Mouse (Mus musculus) limb, embryonic 15.5 days (tissue): ENCODE measurements around the gene Sike1. TPM values are rescaled to one million over a fixed set of nuclear protein-coding genes. Genes with fewer than 3 reads are reported as not detected.
A peak's percentile ranks its signal among the peaks of the same experiment; 100 is the strongest.

ENCODE experiments used
- ATAC-seq: fragments of 200-750 bp; cut with Nextera tagmentation; 2 replicates; pipeline ENCODE4 v1.8.0; 2017; ENCODE audit warnings: low read depth, moderate TSS enrichment; ENCODE audit not compliant: insufficient number of reproducible peaks, low FRiP score, low TSS enrichment
- H3K27ac ChIP-seq: fragments of 300-500 bp; sonication (generic); 2 replicates; pipeline ENCODE4 v1.5.1; 2015; ENCODE audit warnings: moderate library complexity, mild to moderate bottlenecking, inconsistent platforms
- H3K27me3 ChIP-seq: fragments of 300-500 bp; sonication (generic); 2 replicates; pipeline ENCODE4 v1.6.1; 2015; ENCODE audit warnings: inconsistent platforms
- H3K36me3 ChIP-seq: fragments of 300-500 bp; sonication (generic); 2 replicates; pipeline ENCODE4 v1.6.1; 2015; ENCODE audit warnings: inconsistent platforms
- H3K4me1 ChIP-seq: fragments of 300-500 bp; sonication (generic); 2 replicates; pipeline ENCODE4 v1.6.1; 2015; ENCODE audit warnings: inconsistent platforms
- H3K4me2 ChIP-seq: fragments of 300-500 bp; sonication (generic); 2 replicates; pipeline ENCODE4 v1.6.1; 2015; ENCODE audit warnings: mild to moderate bottlenecking, inconsistent platforms
- H3K4me3 ChIP-seq: fragments of 300-500 bp; sonication (generic); 2 replicates; pipeline ENCODE4 v1.5.1; 2015; ENCODE audit warnings: mild to moderate bottlenecking, inconsistent platforms
- H3K9ac ChIP-seq: fragments of 300-500 bp; sonication (generic); 2 replicates; pipeline ENCODE4 v1.6.1; 2015; ENCODE audit warnings: inconsistent platforms
- H3K9me3 ChIP-seq: fragments of 300-500 bp; sonication (generic); 2 replicates; pipeline ENCODE4 v1.6.1; 2016; ENCODE audit warnings: inconsistent platforms
- WGBS: fragments of 180-500 bp; shearing (Covaris S2); methylation state at CpG from one replicate; pipeline ENCODE4 v1.1.7; 2015; 5-methylcytosine and 5-hydroxymethylcytosine counted together
- polyA plus RNA-seq: library from polyadenylated mRNA; unstranded; fragments of >200 nt; fragmentation: Nextera tagmentation; extraction: Ambion mirVana; gene quantifications from 2 replicates; pipeline ENCODE4 v1.2.1, GENCODE M21; 2015

Sike1 gene
- polyA plus RNA-seq, 1 experiment from 2014 or later: 68.1 TPM

DNA sequence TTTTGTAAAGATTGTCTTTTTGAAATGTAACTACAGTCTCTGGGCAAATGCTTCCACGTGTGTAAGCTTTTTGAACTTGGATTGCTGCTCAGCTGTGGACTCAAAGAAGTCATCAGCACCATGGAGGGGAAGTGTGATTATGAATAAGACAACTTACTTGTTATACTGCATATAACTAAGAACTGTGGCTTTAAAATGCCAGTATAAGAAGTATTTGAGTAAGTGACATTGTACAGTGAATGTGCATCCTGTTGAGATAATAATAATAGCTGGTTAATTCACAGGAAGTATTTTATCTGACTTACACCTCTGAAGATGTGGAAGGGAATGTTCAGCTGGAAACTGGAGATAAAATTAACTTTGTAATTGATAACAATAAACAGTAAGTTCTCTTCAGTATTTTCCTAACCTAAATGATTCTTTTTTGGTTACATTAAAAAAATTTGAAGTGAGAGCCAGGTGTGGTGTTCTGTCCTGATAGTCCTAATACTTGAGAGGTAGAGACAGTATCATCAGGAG lies 45.4 kb downstream of the Sike1 start:
- Histone ChIP-seq H3K9ac (no peak overlapping the region), H3K27ac (no peak overlapping the region), H3K27me3 (no peaks in the 10 kb centered on the region), H3K4me3 (no peak overlapping the region), H3K4me1 (no peaks in the 10 kb centered on the region), H3K9me3 (no peaks in the 10 kb centered on the region), H3K36me3 (peaks cover 66% of the 10 kb centered on the region), H3K4me2 (no peak overlapping the region)
- ATAC-seq: no peak
- 82% methylated on average over 1 of the region's 1 CpGs for WGBS

DNA sequence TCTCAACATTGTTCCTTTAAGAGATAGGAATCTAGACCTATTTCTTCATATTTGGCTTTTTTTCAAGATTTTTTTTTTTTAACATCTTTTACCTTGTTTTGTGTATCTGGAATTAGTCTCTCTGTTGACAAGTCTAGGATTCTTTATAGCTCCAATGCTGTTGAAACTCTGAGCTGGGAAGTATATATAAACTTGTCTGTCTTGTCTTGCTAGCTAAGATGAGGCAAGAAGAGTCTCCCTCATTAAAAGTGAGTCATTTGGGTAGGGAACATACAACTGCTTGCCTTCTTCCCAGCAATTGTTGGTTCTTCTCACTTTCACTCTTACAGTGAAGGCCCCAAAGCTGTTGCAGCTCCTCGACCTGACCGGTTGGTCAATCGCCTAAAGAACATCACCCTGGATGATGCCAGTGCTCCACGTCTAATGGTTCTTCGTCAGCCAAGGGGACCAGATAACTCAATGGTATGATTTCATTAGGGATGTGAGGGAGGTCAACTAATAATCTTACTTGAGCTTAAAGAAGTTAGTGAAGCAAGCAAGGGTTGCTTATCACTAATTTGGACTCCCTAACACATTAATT lies 60.6 kb downstream of the Sike1 start:
- 84% methylated on average over 5 of the region's 5 CpGs for WGBS
- no peak overlapping the region for H3K9ac ChIP-seq
- H3K4me1 ChIP-seq: peaks cover 5% of the 10 kb centered on the region; the same call in 1 of the 2 replicates
- H3K4me3 ChIP-seq: no peak overlapping the region
- no peak for ATAC-seq
- no peaks in the 10 kb centered on the region for H3K9me3 ChIP-seq
- peaks cover 51% of the 10 kb centered on the region for H3K36me3 ChIP-seq
- no peak overlapping the region for H3K4me2 ChIP-seq
- H3K27ac ChIP-seq: peak overlapping the region; percentile 11; the same call in 1 of the 2 replicates
- no peaks in the 10 kb centered on the region for H3K27me3 ChIP-seq

DNA sequence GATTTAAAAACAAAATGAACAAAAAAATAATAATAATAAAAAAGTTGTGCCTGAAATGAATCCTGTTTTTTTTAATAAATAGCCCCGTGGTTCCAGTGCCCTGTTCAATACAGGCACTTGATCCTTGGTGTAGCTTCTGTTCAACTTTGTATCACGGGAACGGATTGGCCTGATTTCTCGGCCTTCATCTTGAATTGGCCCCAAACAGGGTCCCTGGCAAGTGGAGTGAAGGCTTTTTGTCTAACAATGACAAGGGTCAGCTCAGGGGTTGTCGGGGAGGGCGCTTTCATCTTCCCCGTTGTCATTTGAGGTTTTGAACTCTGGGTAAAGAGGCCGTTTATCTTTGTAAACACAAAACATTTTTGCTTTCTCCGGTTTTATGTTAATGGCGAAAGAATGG lies 62.2 kb downstream of the Sike1 start:
- Histone ChIP-seq H3K4me2 (peak overlapping the region; percentile 70), H3K27me3 (no peaks in the 10 kb centered on the region), H3K9ac (no peak overlapping the region), H3K4me3 (peak overlapping the region; percentile 73), H3K4me1 (peaks cover 5% of the 10 kb centered on the region; the same call in 1 of the 2 replicates), H3K9me3 (no peaks in the 10 kb centered on the region), H3K27ac (peak overlapping the region; percentile 99), H3K36me3 (peaks cover 53% of the 10 kb centered on the region)
- peak; percentile 36; the same call in 1 of the 2 replicates for ATAC-seq
- 4% methylated on average over 10 of the region's 10 CpGs for WGBS

Other genes starting within 250 kb of the Sike1 start
- 0.04 and 0.12 TPM in 2 replicates for gene Tshb, start 213.0 kb upstream of the Sike1 start, polyA plus RNA-seq
- gene Sycp1, start 59.6 kb upstream of the Sike1 start, polyA plus RNA-seq: not detected in 2 replicates
- gene Nr1h5, start 31.6 kb upstream of the Sike1 start, polyA plus RNA-seq: not detected in 2 replicates
- gene Csde1, start 24.7 kb downstream of the Sike1 start, polyA plus RNA-seq: 312 and 324 TPM in 2 replicates
- gene Nras, start 62.6 kb downstream of the Sike1 start, polyA plus RNA-seq: 98.0 and 98.1 TPM in 2 replicates
- 6.2 and 20.5 TPM in 2 replicates for gene Ampd1, start 78.3 kb downstream of the Sike1 start, polyA plus RNA-seq
- gene Dennd2c, start 106.9 kb downstream of the Sike1 start, polyA plus RNA-seq: 16.3 and 16.7 TPM in 2 replicates
- gene Bcas2, start 175.9 kb downstream of the Sike1 start, polyA plus RNA-seq: 180 and 186 TPM in 2 replicates